Mouse (Mus musculus) liver, embryonic 14.5 days (tissue): Measurements from ENCODE around the gene Grrp1.

ENCODE experiments used
- CTCF ChIP-seq: IDR thresholded peaks from 2 replicates; pipeline ENCODE4 v1.5.1; 2016; ENCODE audit warnings: antibody characterized with exemption, low read depth, control low read depth
- EP300 ChIP-seq: IDR thresholded peaks from 2 replicates; pipeline ENCODE4 v1.6.1; 2016; ENCODE audit warnings: antibody characterized with exemption, low read depth

DNA sequence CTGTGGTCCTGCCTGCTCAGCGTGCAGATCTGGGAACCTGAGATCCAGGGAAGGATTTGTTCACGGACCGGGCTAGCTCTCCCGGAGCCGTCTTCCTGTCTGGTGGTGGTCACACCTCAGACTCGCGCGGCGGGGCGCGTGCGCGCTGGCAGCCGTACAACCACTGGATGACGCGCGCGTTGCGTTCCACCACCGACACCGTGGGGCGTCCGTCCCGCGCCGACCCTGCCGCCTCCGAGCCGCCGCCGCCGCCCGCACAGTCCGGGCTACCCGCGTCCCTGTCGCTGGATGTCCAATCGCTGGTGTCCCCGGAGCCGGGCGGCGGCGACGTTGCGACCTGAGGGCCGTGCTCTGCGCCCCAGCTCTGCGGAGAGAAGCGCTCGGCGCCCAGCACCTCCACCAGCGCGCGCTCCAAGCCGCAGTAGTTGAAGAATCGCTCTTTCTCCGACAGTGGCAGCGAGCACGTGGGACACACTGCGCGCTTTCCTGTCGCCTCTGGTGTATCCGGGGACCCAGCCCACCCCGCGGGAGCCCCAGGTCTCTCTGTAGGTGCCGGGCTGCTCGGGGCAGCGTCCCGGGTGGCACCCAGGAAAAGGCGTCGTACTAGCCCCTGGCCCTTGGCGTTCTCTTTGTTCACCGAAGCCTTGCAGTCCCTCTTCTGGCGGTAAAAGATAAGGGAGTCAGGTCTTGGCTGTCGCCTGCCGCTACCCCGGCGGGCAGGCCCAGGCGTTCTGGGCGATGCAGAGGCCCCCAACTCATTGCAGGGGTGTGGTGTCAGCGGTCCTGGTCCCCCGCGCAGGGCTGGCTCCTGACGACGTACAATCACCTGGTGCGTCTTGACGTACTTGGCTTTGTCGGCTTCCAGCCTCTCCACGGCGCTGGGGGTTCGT, 2.4 kb downstream of the Grrp1 start:
- TF ChIP-seq CTCF, result no peak
- no peak for TF ChIP-seq EP300
